Mouse (Mus musculus) liver, embryonic 13.5 days (tissue): ENCODE data around the gene Lrsam1. TPM values are rescaled to one million over a fixed set of nuclear protein-coding genes. Genes with fewer than 3 reads are reported as not detected.

Experiments
- ATAC-seq: fragments of 200-750 bp; cut with Nextera tagmentation; 2 replicates; pipeline ENCODE4 v1.8.0; 2017; ENCODE audit warnings: low read depth, mild to moderate bottlenecking, moderate number of reproducible peaks, moderate library complexity
- DNase-seq: peaks from one replicate; pipeline ENCODE4 v3.0.0; 2022
- H3K27ac ChIP-seq: fragments of 300-500 bp; sonication (generic); 2 replicates; pipeline ENCODE4 v1.5.1; 2015; ENCODE audit warnings: moderate library complexity, mild to moderate bottlenecking, inconsistent platforms
- H3K27me3 ChIP-seq: fragments of 300-500 bp; sonication (generic); 2 replicates; pipeline ENCODE4 v1.6.1; 2015; ENCODE audit warnings: mild to moderate bottlenecking, inconsistent platforms
- H3K36me3 ChIP-seq: fragments of 300-500 bp; sonication (generic); 2 replicates; pipeline ENCODE4 v1.6.1; 2015; ENCODE audit warnings: mild to moderate bottlenecking, inconsistent platforms
- H3K4me1 ChIP-seq: fragments of 300-500 bp; sonication (generic); replicated peaks from 2 replicates; pipeline ENCODE4 v1.6.1; 2015; ENCODE audit warnings: inconsistent platforms
- H3K4me2 ChIP-seq: fragments of 300-500 bp; sonication (generic); 2 replicates; pipeline ENCODE4 v1.6.1; 2015; ENCODE audit warnings: inconsistent platforms, mild to moderate bottlenecking, moderate library complexity
- H3K4me3 ChIP-seq: fragments of 300-500 bp; sonication (generic); replicated peaks from 2 replicates; pipeline ENCODE4 v1.5.1; 2015; ENCODE audit warnings: mild to moderate bottlenecking, inconsistent platforms
- H3K9ac ChIP-seq: fragments of 300-500 bp; sonication (generic); 2 replicates; pipeline ENCODE4 v1.6.1; 2015; ENCODE audit warnings: mild to moderate bottlenecking, inconsistent platforms
- H3K9me3 ChIP-seq: fragments of 300-500 bp; sonication (generic); replicated peaks from 2 replicates; pipeline ENCODE4 v1.6.1; 2016; ENCODE audit warnings: inconsistent platforms
- WGBS: fragments of 180-500 bp; shearing (Covaris S2); methylation state at CpG from one replicate; pipeline ENCODE4 v1.1.7; 2015; ENCODE audit not compliant: insufficient replicate concordance; 5-methylcytosine and 5-hydroxymethylcytosine counted together
- polyA plus RNA-seq: library from polyadenylated mRNA; unstranded; fragments of >200 nt; fragmentation: Nextera tagmentation; extraction: Ambion mirVana; gene quantifications from 2 replicates; pipeline ENCODE4 v1.2.1, GENCODE M21; 2015

Gene Lrsam1
- polyA plus RNA-seq, 1 experiment from 2014 or later: 2.0 TPM

DNA sequence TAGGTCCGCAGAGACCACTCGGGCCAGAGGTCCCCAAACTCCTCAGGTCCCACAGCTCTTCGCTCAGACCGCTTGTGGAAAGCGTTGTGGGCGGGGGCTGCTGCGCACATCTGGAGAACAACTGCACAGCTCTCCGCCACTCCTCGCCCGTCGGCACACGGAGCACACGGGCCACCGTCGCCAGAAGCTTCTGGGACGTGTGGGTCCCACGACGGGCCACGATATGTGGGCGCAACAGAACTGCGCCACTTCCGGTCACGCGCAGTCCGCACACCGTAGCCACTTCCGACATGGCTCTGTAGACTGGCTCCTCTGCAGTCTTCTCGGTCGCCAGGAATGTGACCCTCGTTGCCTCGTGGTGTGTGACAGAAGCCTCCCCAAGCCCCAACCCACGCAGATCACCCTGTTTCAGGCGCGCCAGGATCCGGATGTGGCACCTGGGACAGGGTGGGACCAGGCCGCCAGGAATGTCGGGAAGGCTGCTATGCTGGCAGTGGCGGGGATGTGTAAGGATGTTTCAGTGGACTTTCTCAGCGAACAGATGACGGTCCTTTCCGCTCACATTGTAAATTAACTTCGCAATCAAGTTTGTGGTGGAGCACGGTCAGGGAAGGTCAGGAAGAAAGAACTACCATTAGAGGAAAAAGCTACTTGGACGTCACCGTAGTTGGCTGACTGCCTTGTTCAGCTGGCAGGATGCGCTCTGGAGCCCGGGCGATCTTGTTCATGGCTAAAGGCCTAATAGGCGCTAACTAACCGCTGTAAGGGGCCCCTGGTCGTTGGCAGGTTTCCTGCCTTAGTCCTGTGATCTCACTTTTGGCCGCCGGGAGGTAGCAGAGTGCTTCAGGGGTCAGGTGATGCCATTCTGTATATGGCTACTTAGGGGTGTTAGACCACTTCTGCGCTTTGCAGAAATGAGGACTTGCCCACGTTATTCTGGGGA, 5.5 kb upstream of the Lrsam1 start:
- under 1% methylated on average over 55 of the region's 55 CpGs for WGBS
- Histone ChIP-seq H3K27me3 (no peaks in the 10 kb centered on the region), H3K4me2 (peak overlapping the region; percentile 97), H3K4me1 (peaks cover 56% of the 10 kb centered on the region), H3K36me3 (peaks cover 29% of the 10 kb centered on the region), H3K4me3 (peak overlapping the region; percentile 81), H3K9me3 (no peaks in the 10 kb centered on the region), H3K9ac (peak overlapping the region; percentile 87), H3K27ac (peak overlapping the region; percentile 95)
- peak; percentile 80 for ATAC-seq
- DNase-seq: peak; percentile 73

DNA sequence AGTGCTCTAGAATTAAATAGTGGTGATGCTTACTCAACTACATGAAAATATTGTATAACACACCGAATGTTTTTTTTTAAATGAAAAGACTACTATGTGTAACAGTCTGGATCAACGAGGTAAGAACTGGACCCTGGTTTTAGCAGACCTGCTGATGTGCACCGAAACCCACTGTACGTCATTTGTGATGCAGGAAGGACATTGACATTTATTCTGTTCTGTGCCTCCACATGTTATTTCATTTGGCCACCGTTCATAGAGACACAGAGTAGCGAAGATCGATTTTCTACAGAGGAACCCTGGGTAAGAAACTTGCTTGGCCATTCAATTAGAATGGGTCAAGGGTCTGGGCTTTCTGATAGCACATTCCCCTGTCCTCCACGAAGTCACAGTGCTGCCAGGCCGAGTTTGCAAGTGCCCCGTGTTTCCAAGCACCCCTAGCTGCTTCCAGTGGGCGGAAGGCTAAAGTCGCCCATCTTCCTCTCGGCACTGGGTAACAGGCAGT, 4.8 kb upstream of the Lrsam1 start:
- ATAC-seq (no peak), DNase-seq (no peak)
- Histone ChIP-seq H3K4me1 (peaks cover 60% of the 10 kb centered on the region), H3K27me3 (no peaks in the 10 kb centered on the region), H3K4me3 (peak overlapping the region; percentile 81), H3K9ac (peak overlapping the region; percentile 87), H3K27ac (peak overlapping the region; percentile 95), H3K36me3 (peaks cover 30% of the 10 kb centered on the region), H3K9me3 (no peaks in the 10 kb centered on the region), H3K4me2 (peak overlapping the region; percentile 97)
- WGBS: 6% methylated on average over 13 of the region's 13 CpGs

GRCm38 (mm10) chr2:32965511-32966183, 4.2 kb upstream of the Lrsam1 start:
- Histone ChIP-seq H3K4me1 (peaks cover 66% of the 10 kb centered on the region), H3K27ac (peak overlapping the region; percentile 95), H3K4me3 (peak overlapping the region; percentile 81), H3K9ac (peak overlapping the region; percentile 87), H3K9me3 (no peaks in the 10 kb centered on the region), H3K4me2 (peak overlapping the region; percentile 97), H3K36me3 (peaks cover 30% of the 10 kb centered on the region), H3K27me3 (no peaks in the 10 kb centered on the region)
- DNase-seq (no peak), ATAC-seq (no peak)
- WGBS: 5% methylated on average over 7 of the region's 7 CpGs

GRCm38 (mm10) chr2:32964659-32965457, 3.4 kb upstream of the Lrsam1 start:
- H3K4me2 ChIP-seq: peak overlapping the region; percentile 97
- peak overlapping the region; percentile 95 for H3K27ac ChIP-seq
- H3K27me3 ChIP-seq: no peaks in the 10 kb centered on the region
- peak overlapping the region; percentile 84 for H3K4me3 ChIP-seq
- peaks cover 30% of the 10 kb centered on the region for H3K36me3 ChIP-seq
- ATAC-seq (no peak), DNase-seq (no peak)
- WGBS: 21% methylated on average over 10 of the region's 10 CpGs
- no peaks in the 10 kb centered on the region for H3K9me3 ChIP-seq
- H3K4me1 ChIP-seq: peaks cover 72% of the 10 kb centered on the region
- peak overlapping the region; percentile 95 for H3K9ac ChIP-seq

DNA sequence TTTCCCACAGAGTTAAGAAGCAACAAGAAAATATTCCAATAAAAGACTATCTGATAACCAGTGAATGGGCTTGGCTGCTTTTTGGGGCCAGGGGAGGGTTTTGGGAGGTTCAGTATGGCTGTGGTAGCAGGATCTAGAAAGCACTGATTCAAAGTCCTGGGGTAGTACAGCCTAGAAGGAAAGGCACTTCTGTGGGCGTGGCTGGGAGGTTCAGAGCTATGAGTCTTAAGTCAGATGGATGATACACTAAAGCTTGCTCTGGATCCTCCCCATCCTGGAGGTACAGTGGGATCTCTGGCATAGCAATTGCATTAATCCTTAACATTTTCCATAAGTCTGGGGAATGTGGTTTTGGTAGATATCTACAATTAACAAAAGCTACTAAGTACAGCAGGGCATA, 2.6 kb upstream of the Lrsam1 start:
- Histone ChIP-seq H3K4me3 (peak overlapping the region; percentile 84), H3K27me3 (no peaks in the 10 kb centered on the region), H3K9me3 (no peaks in the 10 kb centered on the region), H3K36me3 (peaks cover 30% of the 10 kb centered on the region), H3K9ac (peak overlapping the region; percentile 95), H3K4me2 (peak overlapping the region; percentile 97), H3K4me1 (peaks cover 76% of the 10 kb centered on the region), H3K27ac (peak overlapping the region; percentile 95)
- WGBS: 32% methylated on average over 1 of the region's 1 CpGs
- ATAC-seq (no peak), DNase-seq (no peak)

- DNase-seq (no peak), ATAC-seq (no peak)
- peak overlapping the region; percentile 95 for H3K27ac ChIP-seq
- peak overlapping the region; percentile 97 for H3K4me2 ChIP-seq
- WGBS: 30% methylated on average over 4 of the region's 4 CpGs
- no peaks in the 10 kb centered on the region for H3K27me3 ChIP-seq
- H3K4me3 ChIP-seq: peak overlapping the region; percentile 84
- peaks cover 76% of the 10 kb centered on the region for H3K4me1 ChIP-seq
- H3K9me3 ChIP-seq: no peaks in the 10 kb centered on the region
- H3K36me3 ChIP-seq: peaks cover 30% of the 10 kb centered on the region
- H3K9ac ChIP-seq: peak overlapping the region; percentile 95
Observed at GRCm38 (mm10) chr2:32963544-32963943, 2.1 kb upstream of the Lrsam1 start.

DNA sequence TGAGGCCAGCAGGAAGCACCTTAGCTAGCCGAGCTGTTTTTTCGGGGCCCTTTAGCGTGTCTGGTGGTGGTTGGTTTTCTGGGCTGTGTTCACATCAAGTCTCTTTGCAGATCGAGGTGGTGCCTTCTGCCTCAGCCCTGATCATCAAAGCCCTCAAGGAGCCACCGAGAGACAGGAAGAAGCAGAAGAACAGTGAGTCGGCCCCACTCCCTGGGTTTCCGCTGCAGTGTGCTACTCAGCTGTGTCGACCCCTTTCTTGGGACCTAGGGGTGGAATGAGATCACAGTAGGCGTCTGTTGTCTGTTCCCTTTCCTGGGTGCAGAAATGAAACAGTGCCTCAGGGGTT, 1.4 kb upstream of the Lrsam1 start:
- Histone ChIP-seq H3K9me3 (no peaks in the 10 kb centered on the region), H3K4me3 (peak overlapping the region; percentile 84), H3K4me1 (peaks cover 71% of the 10 kb centered on the region), H3K27me3 (no peaks in the 10 kb centered on the region), H3K4me2 (peak overlapping the region; percentile 97), H3K9ac (peak overlapping the region; percentile 95), H3K27ac (peak overlapping the region; percentile 95), H3K36me3 (peaks cover 30% of the 10 kb centered on the region)
- DNase-seq (no peak), ATAC-seq (no peak)
- 2% methylated on average over 9 of the region's 9 CpGs for WGBS

GRCm38 (mm10) chr2:32962062-32962874, 854 bp upstream of the Lrsam1 start:
- under 1% methylated on average over 33 of the region's 33 CpGs for WGBS
- peak overlapping the region; percentile 95 for H3K9ac ChIP-seq
- H3K27me3 ChIP-seq: no peaks in the 10 kb centered on the region
- H3K4me1 ChIP-seq: peaks cover 65% of the 10 kb centered on the region
- DNase-seq (no peak), ATAC-seq (no peak)
- peak overlapping the region; percentile 95 for H3K27ac ChIP-seq
- H3K4me3 ChIP-seq: peak overlapping the region; percentile 84
- no peaks in the 10 kb centered on the region for H3K9me3 ChIP-seq
- peak overlapping the region; percentile 97 for H3K4me2 ChIP-seq
- peaks cover 30% of the 10 kb centered on the region for H3K36me3 ChIP-seq

DNA sequence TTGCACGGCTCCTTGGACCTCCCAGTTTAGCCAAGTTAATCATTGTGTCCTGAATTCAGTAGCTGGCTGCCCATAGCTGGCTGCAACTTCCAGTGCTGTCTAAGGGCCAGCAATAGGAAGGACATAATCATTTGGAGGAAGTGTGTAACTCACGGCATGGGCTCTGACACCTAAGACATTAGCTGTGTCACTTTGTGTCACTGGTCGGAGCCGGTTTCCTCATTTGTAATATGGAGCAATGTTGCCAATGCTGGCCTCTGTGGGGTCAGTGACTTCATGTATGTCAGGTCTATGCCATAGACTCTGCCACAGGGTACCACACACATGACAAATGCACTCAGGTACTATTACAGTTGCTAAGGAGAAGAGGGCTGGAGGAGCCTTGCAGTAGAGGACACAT, 1.1 kb downstream of the Lrsam1 start:
- no peak for ATAC-seq
- H3K27me3 ChIP-seq: no peaks in the 10 kb centered on the region
- no peaks in the 10 kb centered on the region for H3K9me3 ChIP-seq
- peaks cover 32% of the 10 kb centered on the region for H3K36me3 ChIP-seq
- peak overlapping the region; percentile 84 for H3K4me3 ChIP-seq
- DNase-seq: no peak
- peak overlapping the region; percentile 97 for H3K4me2 ChIP-seq
- peak overlapping the region; percentile 95 for H3K9ac ChIP-seq
- WGBS: 70% methylated on average over 4 of the region's 4 CpGs
- H3K27ac ChIP-seq: no peak overlapping the region
- H3K4me1 ChIP-seq: peaks cover 53% of the 10 kb centered on the region

DNA sequence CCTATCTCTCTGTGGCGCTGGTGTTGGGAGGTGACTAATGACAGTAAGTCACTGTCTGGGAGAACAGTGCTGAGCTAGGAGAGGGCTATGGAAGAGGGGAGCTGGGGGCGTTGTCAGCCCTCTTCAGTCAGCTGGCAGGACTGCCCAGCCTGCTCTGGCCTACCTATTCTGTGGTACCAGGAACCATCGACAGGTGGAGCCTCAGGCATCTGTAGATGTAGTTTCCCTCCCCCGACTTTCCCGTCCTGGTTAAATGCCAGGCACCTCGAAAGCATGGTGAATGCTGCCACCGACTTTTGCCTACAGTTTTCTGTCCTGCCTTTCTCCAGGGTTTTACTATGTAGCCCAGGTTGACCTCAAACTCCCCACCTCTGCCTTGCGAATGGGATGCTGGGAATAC, 4.1 kb downstream of the Lrsam1 start:
- Histone ChIP-seq H3K4me2 (no peak overlapping the region), H3K4me1 (peaks cover 24% of the 10 kb centered on the region), H3K27ac (no peak overlapping the region), H3K4me3 (no peak overlapping the region), H3K9me3 (peaks cover 4% of the 10 kb centered on the region; the same call in 1 of the 2 replicates), H3K36me3 (peaks cover 30% of the 10 kb centered on the region), H3K27me3 (no peaks in the 10 kb centered on the region), H3K9ac (no peak overlapping the region)
- DNase-seq (no peak), ATAC-seq (no peak)
- WGBS: 60% methylated on average over 8 of the region's 8 CpGs
